Mouse (Mus musculus) hindbrain, embryonic 10.5 days (tissue): Measurements from ENCODE around the gene Cyp2s1. TPM values are rescaled to one million over a fixed set of nuclear protein-coding genes. Genes with fewer than 3 reads are reported as not detected.
"Not testable (repeated sequence)": the region's sequence is repeated elsewhere in the genome, so short reads cannot be mapped to it uniquely, and the experiment has no call there.

Experiments used
- DNase-seq: peaks from one replicate; pipeline ENCODE4 v3.0.0-alpha.2; 2017; ENCODE audit warnings: low spot score
- H3K27ac ChIP-seq: fragments of 300-500 bp; sonication (generic); 2 replicates; pipeline ENCODE4 v1.5.1; 2016; ENCODE audit warnings: mild to moderate bottlenecking, moderate library complexity
- H3K27me3 ChIP-seq: fragments of 300-500 bp; sonication (generic); 2 replicates; pipeline ENCODE4 v1.6.1; 2016; ENCODE audit warnings: mild to moderate bottlenecking; ENCODE audit not compliant: poor library complexity, insufficient read depth, severe bottlenecking
- H3K36me3 ChIP-seq: fragments of 300-500 bp; sonication (generic); 2 replicates; pipeline ENCODE4 v1.6.1; 2016; ENCODE audit warnings: mild to moderate bottlenecking, moderate library complexity
- H3K4me1 ChIP-seq: fragments of 300-500 bp; sonication (generic); replicated peaks from 2 replicates; pipeline ENCODE4 v1.6.1; 2016; ENCODE audit warnings: mild to moderate bottlenecking
- H3K4me3 ChIP-seq: fragments of 300-500 bp; sonication (generic); 2 replicates; pipeline ENCODE4 v1.5.1; 2016; ENCODE audit warnings: mild to moderate bottlenecking, moderate library complexity
- H3K9me3 ChIP-seq: fragments of 300-500 bp; sonication (generic); 2 replicates; pipeline ENCODE4 v1.6.1; 2016; ENCODE audit warnings: mild to moderate bottlenecking, moderate library complexity
- whole genome bisulfite sequencing: fragments of 180-500 bp; shearing (Covaris S2); methylation state at CpG from one replicate; pipeline ENCODE4 v1.1.7; 2016; 5-methylcytosine and 5-hydroxymethylcytosine counted together
- polyA plus RNA-seq: library from polyadenylated mRNA; unstranded; fragments of >200 nt; fragmentation: Nextera tagmentation; extraction: Ambion mirVana; gene quantifications from 2 replicates; pipeline ENCODE4 v1.2.1, GENCODE M21; 2016

The Cyp2s1 gene
- polyA plus RNA-seq, 1 experiment from 2014 or later, result 0.44 TPM

GRCm38 (mm10) chr7:25803460-25803859 lies 13.3 kb downstream of the Cyp2s1 start:
- no peak for DNase-seq
- Histone ChIP-seq H3K36me3 (no peaks in the 10 kb centered on the region), H3K4me1 (peaks cover 17% of the 10 kb centered on the region), H3K4me3 (no peak overlapping the region), H3K27ac (no peak overlapping the region), H3K27me3 (no peaks in the 10 kb centered on the region), H3K9me3 (peaks cover 2% of the 10 kb centered on the region; the same call in 1 of the 2 replicates)
- WGBS, result 78% methylated on average over 13 of the region's 13 CpGs

- Histone ChIP-seq H3K4me3 (peak overlapping the region; percentile 34), H3K27ac (peak overlapping the region; percentile 64), H3K27me3 (no peaks in the 10 kb centered on the region), H3K4me1 (peaks cover 17% of the 10 kb centered on the region), H3K36me3 (no peaks in the 10 kb centered on the region), H3K9me3 (peaks cover 5% of the 10 kb centered on the region; the same call in 1 of the 2 replicates)
- peak; percentile 62 for DNase-seq
- WGBS, result 34% methylated on average over 24 of the region's 24 CpGs
These were observed 14.2 kb downstream of the Cyp2s1 start for GRCm38 (mm10) chr7:25802241-25803125.

- H3K36me3 ChIP-seq, result no peaks in the 10 kb centered on the region
- H3K4me1 ChIP-seq, result peaks cover 17% of the 10 kb centered on the region
- no peaks in the 10 kb centered on the region for H3K27me3 ChIP-seq
- 94% methylated on average over 6 of the region's 6 CpGs for WGBS
- DNase-seq, result no peak
- H3K9me3 ChIP-seq, result peaks cover 5% of the 10 kb centered on the region; the same call in 1 of the 2 replicates
- no peak overlapping the region for H3K27ac ChIP-seq
- no peak overlapping the region for H3K4me3 ChIP-seq
These were observed 15.7 kb downstream of the Cyp2s1 start for GRCm38 (mm10) chr7:25801031-25801430.

- no peak for DNase-seq
- Histone ChIP-seq H3K9me3 (peaks cover 5% of the 10 kb centered on the region; the same call in 1 of the 2 replicates), H3K4me3 (no peak overlapping the region), H3K27ac (no peak overlapping the region), H3K36me3 (no peaks in the 10 kb centered on the region), H3K4me1 (peaks cover 15% of the 10 kb centered on the region), H3K27me3 (no peaks in the 10 kb centered on the region)
- 91% methylated on average over 1 of the region's 1 CpGs for WGBS
These were observed 17.3 kb downstream of the Cyp2s1 start for GRCm38 (mm10) chr7:25799369-25799768.

- DNase-seq, result no peak
- Histone ChIP-seq H3K36me3 (no peaks in the 10 kb centered on the region), H3K4me1 (peaks cover 14% of the 10 kb centered on the region), H3K27ac (no peak overlapping the region), H3K4me3 (no peak overlapping the region), H3K27me3 (no peaks in the 10 kb centered on the region), H3K9me3 (peaks cover 5% of the 10 kb centered on the region; the same call in 1 of the 2 replicates)
- WGBS, result 71% methylated on average over 2 of the region's 2 CpGs
These were observed 18.2 kb downstream of the Cyp2s1 start for GRCm38 (mm10) chr7:25798540-25798939.

- Histone ChIP-seq H3K27me3 (peaks cover 3% of the 10 kb centered on the region; the same call in 1 of the 2 replicates), H3K27ac (no peak overlapping the region), H3K36me3 (no peaks in the 10 kb centered on the region), H3K4me3 (no peak overlapping the region), H3K9me3 (peaks cover 5% of the 10 kb centered on the region; the same call in 1 of the 2 replicates), H3K4me1 (no peaks in the 10 kb centered on the region)
- WGBS, result 87% methylated on average over 8 of the region's 8 CpGs
- DNase-seq, result no peak
These were observed 21.9 kb downstream of the Cyp2s1 start for GRCm38 (mm10) chr7:25794775-25795174.

- Histone ChIP-seq H3K36me3 (no peaks in the 10 kb centered on the region), H3K9me3 (peaks cover 4% of the 10 kb centered on the region; the same call in 1 of the 2 replicates), H3K4me3 (no peak overlapping the region), H3K4me1 (peaks cover 8% of the 10 kb centered on the region), H3K27ac (no peak overlapping the region), H3K27me3 (peaks cover 7% of the 10 kb centered on the region; the same call in 1 of the 2 replicates)
- DNase-seq, result no peak
- 53% methylated on average over 3 of the region's 3 CpGs for WGBS
These were observed 23.0 kb downstream of the Cyp2s1 start for GRCm38 (mm10) chr7:25793679-25794078.

- H3K27ac ChIP-seq, H3K27me3 ChIP-seq, H3K36me3 ChIP-seq, H3K9me3 ChIP-seq, DNase-seq, H3K4me3 ChIP-seq: not testable (repeated sequence)
- H3K4me1 ChIP-seq, result peaks cover 15% of the 10 kb centered on the region
- WGBS, result 75% methylated on average over 9 of the region's 9 CpGs
These were observed 23.7 kb downstream of the Cyp2s1 start for GRCm38 (mm10) chr7:25792966-25793365.

GRCm38 (mm10) chr7:25790615-25791014 lies 26.1 kb downstream of the Cyp2s1 start:
- no peaks in the 10 kb centered on the region for H3K9me3 ChIP-seq
- DNase-seq, result no peak
- H3K4me1 ChIP-seq, result peaks cover 26% of the 10 kb centered on the region
- 79% methylated on average over 8 of the region's 8 CpGs for WGBS
- peaks cover 16% of the 10 kb centered on the region; the same call in 1 of the 2 replicates for H3K27me3 ChIP-seq
- no peak overlapping the region for H3K27ac ChIP-seq
- no peak overlapping the region for H3K4me3 ChIP-seq
- H3K36me3 ChIP-seq, result no peaks in the 10 kb centered on the region

GRCm38 (mm10) chr7:25789129-25789440 lies 27.6 kb downstream of the Cyp2s1 start:
- Histone ChIP-seq H3K27me3 (peaks cover 17% of the 10 kb centered on the region; the same call in 1 of the 2 replicates), H3K27ac (peak overlapping the region; percentile 86), H3K9me3 (no peaks in the 10 kb centered on the region), H3K36me3 (no peaks in the 10 kb centered on the region), H3K4me1 (peaks cover 29% of the 10 kb centered on the region), H3K4me3 (peak overlapping the region; percentile 65)
- DNase-seq, result peak; percentile 18
- 28% methylated on average over 3 of the region's 3 CpGs for WGBS

GRCm38 (mm10) chr7:25788220-25789128 lies 28.2 kb downstream of the Cyp2s1 start, which contains the start of gene Axl:
Axl (minus strand) TSS chr7:25788705.
- Histone ChIP-seq H3K36me3 (no peaks in the 10 kb centered on the region), H3K27me3 (peaks cover 17% of the 10 kb centered on the region; the same call in 1 of the 2 replicates), H3K4me1 (peaks cover 29% of the 10 kb centered on the region), H3K9me3 (no peaks in the 10 kb centered on the region), H3K4me3 (peak within 1 kb of the TSS; percentile 65), H3K27ac (peak within 1 kb of the TSS; percentile 86)
- peak; percentile 74 for DNase-seq
- WGBS, result 1% methylated on average over 30 of the region's 30 CpGs

GRCm38 (mm10) chr7:25787456-25788219 lies 29.1 kb downstream of the Cyp2s1 start:
- Histone ChIP-seq H3K27me3 (peaks cover 17% of the 10 kb centered on the region; the same call in 1 of the 2 replicates), H3K4me1 (peaks cover 29% of the 10 kb centered on the region), H3K27ac (peak overlapping the region; percentile 86), H3K4me3 (peak overlapping the region; percentile 65), H3K36me3 (no peaks in the 10 kb centered on the region), H3K9me3 (no peaks in the 10 kb centered on the region)
- no peak for DNase-seq
- 27% methylated on average over 9 of the region's 9 CpGs for WGBS
